Mouse (Mus musculus) neutrophil, adult 59 days (primary cell): ENCODE results near the gene Hoxc13. TPM values are rescaled to one million over a fixed set of nuclear protein-coding genes. Genes with fewer than 3 reads are reported as not detected.

Experiments
- total RNA-seq, 2 experiments: library from RNA; stranded (reverse); gene quantifications; 1 replicate in 1 of 2; 2 replicates in 1 of 2; pipeline ENCODE4 v1.2.4; 2023

Hoxc13 gene
- not detected for total RNA-seq

DNA sequence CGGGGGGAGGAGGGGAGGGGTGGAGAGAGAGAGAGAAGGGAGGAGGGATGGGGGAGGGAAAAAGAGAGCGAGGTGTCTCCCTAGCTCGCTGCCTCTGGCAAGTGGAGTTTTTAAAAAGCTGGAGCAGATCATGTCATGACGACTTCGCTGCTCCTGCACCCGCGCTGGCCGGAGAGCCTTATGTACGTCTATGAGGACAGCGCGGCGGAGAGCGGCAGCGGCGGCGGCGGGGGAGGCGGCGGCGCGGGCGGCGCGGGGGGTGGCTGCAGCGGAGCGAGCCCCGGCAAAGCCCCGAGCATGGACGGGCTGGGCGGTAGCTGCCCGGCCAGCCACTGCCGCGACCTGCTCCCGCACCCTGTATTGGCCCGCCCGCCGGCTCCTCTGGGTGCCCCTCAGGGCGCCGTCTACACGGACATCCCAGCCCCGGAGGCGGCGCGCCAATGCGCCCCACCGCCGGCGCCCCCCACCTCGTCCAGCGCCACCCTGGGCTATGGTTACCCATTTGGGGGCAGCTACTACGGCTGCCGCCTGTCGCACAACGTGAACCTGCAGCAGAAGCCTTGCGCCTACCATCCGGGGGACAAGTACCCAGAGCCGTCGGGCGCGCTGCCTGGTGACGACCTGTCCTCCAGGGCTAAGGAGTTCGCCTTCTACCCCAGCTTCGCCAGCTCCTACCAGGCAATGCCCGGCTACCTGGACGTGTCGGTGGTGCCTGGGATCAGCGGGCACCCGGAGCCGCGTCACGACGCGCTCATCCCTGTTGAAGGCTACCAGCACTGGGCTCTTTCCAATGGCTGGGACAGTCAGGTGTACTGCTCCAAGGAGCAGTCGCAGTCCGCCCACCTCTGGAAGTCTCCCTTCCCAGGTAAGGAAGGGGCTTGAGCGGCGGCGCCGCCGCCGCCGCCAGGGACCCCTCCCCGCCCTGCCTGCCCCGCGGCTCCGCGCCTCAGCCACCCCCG is at the start of gene Hoxc13:
Hoxc13 (plus strand) TSS at position 51 of the 959 bp plus-strand sequence.

DNA sequence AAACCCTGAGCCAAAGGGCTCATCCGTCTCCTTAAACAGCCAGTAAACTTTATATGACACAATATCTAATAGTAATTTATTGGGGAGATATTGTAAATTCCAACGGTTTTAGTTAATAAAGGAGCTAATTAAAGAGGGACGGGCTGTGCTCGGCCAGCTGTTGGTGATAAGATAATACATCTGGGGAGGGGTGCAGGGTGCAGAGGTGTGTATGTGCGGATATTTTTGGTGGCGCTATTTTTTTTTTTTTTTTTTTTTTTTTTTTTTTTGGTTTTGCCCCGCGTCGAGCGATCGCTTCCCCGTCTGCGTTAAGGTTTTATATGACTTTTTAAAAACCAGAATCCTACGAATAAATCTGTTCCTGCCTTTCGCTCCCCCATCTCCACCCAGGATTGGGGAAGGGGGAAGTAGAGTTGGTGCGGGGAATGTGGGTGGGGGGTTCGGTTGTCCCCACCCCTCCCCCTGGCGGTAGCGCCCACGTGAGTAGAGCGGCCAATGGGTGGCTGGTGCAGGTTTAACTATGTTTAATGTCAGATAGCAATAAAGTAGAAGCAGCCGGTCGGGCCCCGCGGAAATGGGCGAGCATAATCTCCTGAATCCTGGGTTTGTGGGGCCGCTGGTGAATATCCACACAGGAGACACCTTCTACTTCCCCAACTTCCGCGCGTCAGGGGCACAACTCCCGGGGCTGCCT is 15.5 kb downstream of the Hoxc13 start, which contains the start of gene Hoxc12:
Hoxc12 (plus strand) TSS at position 479 of the 694 bp plus-strand sequence.

DNA sequence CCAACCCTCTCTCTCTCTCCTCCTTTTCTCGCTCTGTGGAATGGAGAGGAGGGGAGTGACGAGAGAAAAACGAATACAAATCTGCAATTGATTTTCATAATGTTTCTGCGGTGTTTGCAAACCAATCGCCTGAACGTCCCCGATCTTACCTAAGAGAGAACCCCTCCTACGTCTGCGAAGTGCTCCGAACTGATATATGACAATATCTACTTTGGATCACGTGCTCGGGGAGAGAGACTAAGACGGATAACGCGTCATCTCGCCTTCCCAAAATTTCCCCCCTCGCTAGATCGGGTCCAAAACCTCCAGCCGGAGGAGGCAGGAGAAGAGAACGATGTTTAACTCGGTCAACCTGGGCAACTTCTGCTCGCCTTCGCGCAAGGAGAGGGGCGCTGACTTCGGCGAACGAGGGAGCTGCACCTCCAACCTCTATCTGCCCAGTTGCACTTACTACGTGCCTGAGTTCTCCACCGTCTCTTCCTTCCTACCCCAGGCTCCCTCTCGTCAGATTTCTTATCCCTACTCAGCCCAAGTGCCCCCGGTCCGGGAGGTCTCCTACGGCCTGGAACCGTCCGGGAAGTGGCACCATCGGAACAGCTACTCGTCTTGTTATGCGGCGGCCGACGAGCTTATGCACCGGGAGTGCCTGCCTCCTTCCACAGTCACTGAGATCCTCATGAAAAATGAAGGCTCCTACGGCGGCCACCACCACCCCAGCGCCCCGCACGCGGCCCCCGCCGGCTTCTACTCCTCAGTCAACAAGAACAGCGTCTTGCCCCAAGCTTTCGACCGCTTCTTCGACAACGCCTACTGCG is 33.5 kb downstream of the Hoxc13 start, which contains the start of gene Hoxc11:
Hoxc11 (plus strand) TSS at position 236 of the 815 bp plus-strand sequence.

DNA sequence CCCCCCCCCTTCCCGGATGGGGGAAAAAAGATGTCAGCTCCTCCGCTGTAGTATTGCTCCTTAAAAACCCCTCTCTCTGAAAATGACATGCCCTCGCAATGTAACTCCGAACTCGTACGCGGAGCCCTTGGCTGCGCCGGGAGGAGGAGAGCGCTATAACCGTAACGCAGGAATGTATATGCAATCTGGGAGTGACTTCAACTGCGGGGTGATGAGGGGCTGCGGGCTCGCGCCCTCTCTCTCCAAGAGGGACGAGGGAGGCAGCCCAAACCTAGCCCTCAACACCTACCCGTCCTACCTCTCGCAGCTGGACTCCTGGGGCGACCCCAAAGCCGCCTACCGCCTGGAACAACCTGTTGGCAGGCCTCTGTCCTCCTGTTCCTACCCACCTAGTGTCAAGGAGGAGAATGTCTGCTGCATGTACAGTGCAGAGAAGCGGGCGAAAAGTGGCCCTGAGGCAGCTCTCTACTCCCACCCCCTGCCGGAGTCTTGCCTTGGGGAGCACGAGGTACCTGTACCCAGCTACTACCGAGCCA is 45.9 kb downstream of the Hoxc13 start, which contains the start of gene Hoxc10:
Hoxc10 (plus strand) TSS at position 21 of the 536 bp plus-strand sequence.

DNA sequence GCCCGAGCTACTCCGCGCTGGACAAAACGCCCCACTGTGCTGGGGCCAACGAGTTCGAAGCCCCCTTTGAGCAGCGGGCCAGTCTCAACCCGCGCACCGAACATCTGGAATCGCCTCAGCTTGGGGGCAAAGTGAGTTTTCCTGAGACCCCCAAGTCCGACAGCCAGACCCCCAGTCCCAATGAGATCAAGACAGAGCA is 46.3 kb downstream of the Hoxc13 start, which contains the start of gene Hoxc5:
Hoxc5 (plus strand) TSS at position 132 of the 199 bp plus-strand sequence.

DNA sequence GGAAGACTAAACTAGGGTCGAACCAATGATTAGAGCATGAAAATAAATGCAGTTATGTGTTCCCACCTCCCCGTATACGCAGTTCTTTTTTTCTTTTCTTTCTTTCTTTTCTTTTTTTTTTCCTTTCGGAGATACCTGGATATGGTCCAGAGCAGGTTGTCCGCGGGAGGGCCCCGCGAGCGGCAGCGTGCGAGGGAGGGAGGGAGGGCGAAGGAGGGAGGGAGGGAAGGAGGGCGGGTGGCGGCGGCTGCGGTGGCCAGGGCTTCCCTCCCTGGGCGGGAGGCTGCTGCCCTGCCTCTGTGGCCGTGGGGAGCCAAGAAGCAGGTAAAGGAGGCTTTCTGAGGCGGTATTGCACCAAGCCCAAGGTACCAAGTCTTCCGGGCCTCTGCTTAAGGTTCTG is 55.3 kb downstream of the Hoxc13 start, which contains the start of gene Hoxc9:
Hoxc9 (plus strand) TSS at position 269 of the 400 bp plus-strand sequence.

Other genes starting within 250 kb of the Hoxc13 start
- 1 to 10 TPM; 1.3 to 1.9 TPM for gene Atp5g2, start 248.8 kb upstream of the Hoxc13 start, total RNA-seq
- gene Calcoco1, start 198.9 kb upstream of the Hoxc13 start, total RNA-seq: 10 to 100 TPM; 18.9 to 19.4 TPM
- not detected for gene Hoxc12, start 15.7 kb downstream of the Hoxc13 start, total RNA-seq
- gene Hoxc11, start 33.3 kb downstream of the Hoxc13 start, total RNA-seq: not detected
- not detected for gene Hoxc10, start 45.7 kb downstream of the Hoxc13 start, total RNA-seq
- not detected for gene Hoxc5, start 46.3 kb downstream of the Hoxc13 start, total RNA-seq
- under 1 TPM in 1 of 2 experiments, not detected in 1; 0.13 TPM for gene Hoxc9, start 55.3 kb downstream of the Hoxc13 start, total RNA-seq
- gene Hoxc8, start 69.5 kb downstream of the Hoxc13 start, total RNA-seq: not detected
- 1 to 10 TPM in 1 of 2 experiments, not detected in 1; 1.6 TPM for gene Hoxc6, start 77.2 kb downstream of the Hoxc13 start, total RNA-seq
- under 1 TPM in 1 of 2 experiments, not detected in 1; 0.18 TPM for gene Hoxc4, start 97.8 kb downstream of the Hoxc13 start, total RNA-seq
- 1 to 10 TPM; 2.2 to 4.1 TPM for gene Smug1, start 246.0 kb downstream of the Hoxc13 start, total RNA-seq